Mouse (Mus musculus) MEL (cell line): ENCODE results near the gene Rundc3a. TPM values are rescaled to one million over a fixed set of nuclear protein-coding genes. Genes with fewer than 3 reads are reported as not detected.

Source experiments
- DNase-seq: peaks from one replicate; pipeline ENCODE4 v3.0.0; 2011; ENCODE audit warnings: low read depth, low spot score
- H3K27ac ChIP-seq: 2 replicates; pipeline ENCODE4 v1.5.1; 2012; ENCODE audit warnings: low read depth, mild to moderate bottlenecking, control low read depth, low read length, moderate library complexity; ENCODE audit not compliant: control insufficient read depth
- H3K27me3 ChIP-seq, 2 experiments: fragments of 150-350 bp in 1 of 2; sonication (generic) in 1 of 2; 2 replicates each; pipeline ENCODE4 v1.6.1; 2012; ENCODE audit warnings: low read length in 2 of 2, mild to moderate bottlenecking in 2 of 2, improper control_type of control experiment in 1 of 2, moderate library complexity in 1 of 2; ENCODE audit not compliant: insufficient read depth in 2 of 2, control insufficient read depth in 1 of 2
- H3K36me3 ChIP-seq, 2 experiments: 2 replicates each; pipeline ENCODE4 v1.6.1; 2012 to 2014; ENCODE audit warnings: low read length in 2 of 2, improper control_type of control experiment in 1 of 2, inconsistent platforms in 1 of 2, mild to moderate bottlenecking in 1 of 2; ENCODE audit not compliant: insufficient read depth in 2 of 2, control insufficient read depth in 1 of 2
- H3K4me1 ChIP-seq, 2 experiments: fragments of 150-350 bp in 1 of 2; sonication (generic) in 1 of 2; 2 replicates each; pipeline ENCODE4 v1.6.1; 2012; ENCODE audit warnings: low read length in 2 of 2, improper control_type of control experiment in 1 of 2, mild to moderate bottlenecking in 1 of 2; ENCODE audit not compliant: insufficient read depth in 2 of 2, control insufficient read depth in 1 of 2
- H3K4me3 ChIP-seq, 2 experiments: fragments of 150-350 bp in 1 of 2; sonication (generic) in 1 of 2; 2 replicates each; pipeline ENCODE4 v1.5.1; 2012; ENCODE audit warnings: low read depth in 2 of 2, low read length in 2 of 2, mild to moderate bottlenecking in 2 of 2, moderate library complexity in 2 of 2, control low read depth in 1 of 2, improper control_type of control experiment in 1 of 2; ENCODE audit not compliant: control insufficient read depth in 1 of 2, insufficient read depth in 1 of 2
- H3K79me2 ChIP-seq: 2 replicates; pipeline ENCODE4 v1.6.1; 2012; ENCODE audit warnings: mild to moderate bottlenecking, low read length, moderate library complexity; ENCODE audit not compliant: control insufficient read depth, poor library complexity, insufficient read depth
- H3K9ac ChIP-seq: 2 replicates; pipeline ENCODE4 v1.6.1; 2012; ENCODE audit warnings: low read depth, mild to moderate bottlenecking, control low read depth, low read length, moderate library complexity; ENCODE audit not compliant: control insufficient read depth, poor library complexity, severe bottlenecking
- H3K9me3 ChIP-seq: fragments of 150-350 bp; sonication (generic); replicated peaks from 2 replicates; pipeline ENCODE4 v1.6.1; 2012; ENCODE audit warnings: mild to moderate bottlenecking, low read length, improper control_type of control experiment, moderate library complexity; ENCODE audit not compliant: insufficient read depth
- BHLHE40 ChIP-seq: IDR thresholded peaks from 2 replicates; pipeline ENCODE4 v1.6.1; 2012; ENCODE audit warnings: low read depth, mild to moderate bottlenecking, inconsistent platforms, low read length, improper control_type of control experiment, borderline replicate concordance
- CHD2 ChIP-seq: IDR thresholded peaks from 2 replicates; pipeline ENCODE4 v1.6.1; 2011; ENCODE audit warnings: low read length, improper control_type of control experiment
- CTCF ChIP-seq, 3 experiments: IDR thresholded peaks in 2 of 3; conservative IDR thresholded peaks in 1 of 3; 2 replicates each; pipeline ENCODE4 v1.5.1; 2011 to 2012; ENCODE audit warnings: low read length in 3 of 3, low read depth in 2 of 3, mild to moderate bottlenecking in 2 of 3, improper control_type of control experiment in 1 of 3, inconsistent platforms in 1 of 3, mixed read lengths in 1 of 3, moderate library complexity in 1 of 3; ENCODE audit not compliant: control insufficient read depth in 1 of 3, insufficient read depth in 1 of 3, poor library complexity in 1 of 3, severe bottlenecking in 1 of 3
- ELF1 ChIP-seq: IDR thresholded peaks from 2 replicates; pipeline ENCODE4 v1.6.1; 2014; ENCODE audit warnings: low read depth, mild to moderate bottlenecking, inconsistent platforms, low read length, improper control_type of control experiment, moderate library complexity
- ETS1 ChIP-seq: IDR thresholded peaks from 2 replicates; pipeline ENCODE4 v1.6.1; 2012; ENCODE audit warnings: low read depth, mild to moderate bottlenecking, inconsistent platforms, low read length, improper control_type of control experiment, moderate library complexity
- HCFC1 ChIP-seq: IDR thresholded peaks from 2 replicates; pipeline ENCODE4 v1.6.1; 2012; ENCODE audit warnings: low read depth, mild to moderate bottlenecking, inconsistent platforms, low read length, improper control_type of control experiment, moderate library complexity
- MAX ChIP-seq: IDR thresholded peaks from 2 replicates; pipeline ENCODE4 v1.6.1; 2011; ENCODE audit warnings: low read length, improper control_type of control experiment
- MAZ ChIP-seq: IDR thresholded peaks from 2 replicates; pipeline ENCODE4 v1.6.1; 2012; ENCODE audit warnings: low read depth, mild to moderate bottlenecking, inconsistent platforms, low read length, improper control_type of control experiment
- MEF2A ChIP-seq: IDR thresholded peaks from 2 replicates; pipeline ENCODE4 v1.6.1; 2014; ENCODE audit warnings: low read depth, mild to moderate bottlenecking, inconsistent platforms, low read length, improper control_type of control experiment; ENCODE audit not compliant: poor library complexity, insufficient replicate concordance, severe bottlenecking; ENCODE audit errors: extremely low read depth
- MXI1 ChIP-seq: IDR thresholded peaks from 2 replicates; pipeline ENCODE4 v1.6.1; 2011; ENCODE audit warnings: mild to moderate bottlenecking, low read depth, low read length, improper control_type of control experiment
- NELFE ChIP-seq: IDR thresholded peaks from 2 replicates; pipeline ENCODE4 v1.6.1; 2011; ENCODE audit warnings: low read depth, low read length, improper control_type of control experiment
- NRF1 ChIP-seq: IDR thresholded peaks from 2 replicates; pipeline ENCODE4 v1.6.1; 2014; ENCODE audit warnings: low read depth, mild to moderate bottlenecking, inconsistent platforms, low read length, improper control_type of control experiment, moderate library complexity; ENCODE audit not compliant: poor library complexity, insufficient read depth, severe bottlenecking
- POLR2A ChIP-seq, 2 experiments: IDR thresholded peaks; 2 replicates each; pipeline ENCODE4 v1.6.1; 2011 to 2012; ENCODE audit warnings: low read length in 2 of 2, mild to moderate bottlenecking in 2 of 2, control low read depth in 1 of 2, improper control_type of control experiment in 1 of 2, low read depth in 1 of 2, moderate library complexity in 1 of 2; ENCODE audit not compliant: control insufficient read depth in 1 of 2, insufficient read depth in 1 of 2, poor library complexity in 1 of 2
- POLR2AphosphoS5 ChIP-seq: IDR thresholded peaks from 2 replicates; pipeline ENCODE4 v1.6.1; 2012; ENCODE audit warnings: low read depth, borderline replicate concordance, mild to moderate bottlenecking, inconsistent platforms, low read length, moderate library complexity, mixed read lengths
- RAD21 ChIP-seq: IDR thresholded peaks from 2 replicates; pipeline ENCODE4 v1.6.1; 2011; ENCODE audit warnings: mild to moderate bottlenecking, low read depth, low read length, improper control_type of control experiment
- RCOR1 ChIP-seq: IDR thresholded peaks from 2 replicates; pipeline ENCODE4 v1.6.1; 2012; ENCODE audit warnings: low read depth, mild to moderate bottlenecking, inconsistent platforms, low read length, improper control_type of control experiment
- SIN3A ChIP-seq: IDR thresholded peaks from 2 replicates; pipeline ENCODE4 v1.6.1; 2012; ENCODE audit warnings: low read length, improper control_type of control experiment, inconsistent platforms
- SMC3 ChIP-seq: IDR thresholded peaks from 2 replicates; pipeline ENCODE4 v1.6.1; 2011; ENCODE audit warnings: low read depth, low read length, improper control_type of control experiment
- TAL1 ChIP-seq: IDR thresholded peaks from 2 replicates; pipeline ENCODE4 v1.6.1; 2012; ENCODE audit warnings: mild to moderate bottlenecking, inconsistent platforms, low read length, moderate library complexity, mixed read lengths
- TBP ChIP-seq: IDR thresholded peaks from 2 replicates; pipeline ENCODE4 v1.8.0; 2011; ENCODE audit warnings: low read depth, low read length, improper control_type of control experiment
- UBTF ChIP-seq: IDR thresholded peaks from 2 replicates; pipeline ENCODE4 v1.6.1; 2012; ENCODE audit warnings: low read depth, mild to moderate bottlenecking, inconsistent platforms, low read length, improper control_type of control experiment, moderate library complexity, borderline replicate concordance; ENCODE audit not compliant: insufficient read depth
- USF1 ChIP-seq: IDR thresholded peaks from 2 replicates; pipeline ENCODE4 v1.6.1; 2014; ENCODE audit warnings: low read depth, mild to moderate bottlenecking, inconsistent platforms, low read length, improper control_type of control experiment, moderate library complexity
- ZC3H11A ChIP-seq: IDR thresholded peaks from 2 replicates; pipeline ENCODE4 v1.6.1; 2012; ENCODE audit warnings: low read depth, mild to moderate bottlenecking, inconsistent platforms, low read length, improper control_type of control experiment
- ZKSCAN1 ChIP-seq: IDR thresholded peaks from 2 replicates; pipeline ENCODE4 v1.6.1; 2012; ENCODE audit warnings: low read depth, mild to moderate bottlenecking, inconsistent platforms, low read length, improper control_type of control experiment, moderate library complexity
- polyA plus RNA-seq, 2 experiments: library from polyadenylated mRNA; stranded (reverse) in 1 of 2; unstranded in 1 of 2; fragments of >175 nt in 1 of 2; fragments of >200 nt in 1 of 2; gene quantifications; 2 replicates each; pipeline versions ENCODE4 v1.2.1 to v1.2.4; 2012; ENCODE audit warnings: low replicate concordance in 2 of 2, low read depth in 1 of 2; ENCODE audit not compliant: insufficient read length in 2 of 2, insufficient read depth in 1 of 2, missing spikeins in 1 of 2
- total RNA-seq: library from RNA; depleted of rRNA; stranded (reverse); fragments of 300-350 nt; gene quantifications from 2 replicates; pipeline ENCODE4 v1.2.3, GENCODE M21; 2012

Gene Rundc3a
- total and polyA plus RNA-seq, 3 experiments, result 0.39 to 2.1 TPM; not detected in 1

GRCm38 (mm10) chr11:102430121-102431017 is 37.2 kb downstream of the Rundc3a start, which contains the start of gene Grn (continued):
- no peak for TF ChIP-seq ZC3H11A
- TF ChIP-seq POLR2A (IDR thresholded peaks at IDR 0.05; ENCODE audit: control insufficient read depth in 1 of 2, insufficient read depth in 1 of 2, low read depth in 1 of 2, low read length in 2 of 2, poor library complexity in 1 of 2), result peak; percentile 65 to 70; a peak in 3 of 4 replicates
- 0 out of 2 replicates have a peak, but pooled peaks have one; percentile 35 for TF ChIP-seq MEF2A
- 0 out of 2 replicates have a peak, but pooled peaks have one; percentile 57 for TF ChIP-seq TBP
- no peak for TF ChIP-seq POLR2AphosphoS5
- peak; percentile 52 for TF ChIP-seq ELF1
- TF ChIP-seq USF1, result peak; percentile 99
- peak; percentile 61 for TF ChIP-seq NELFE
- no peak for TF ChIP-seq NRF1
- TF ChIP-seq MAX, result peak; percentile 82
- no peak for TF ChIP-seq BHLHE40
- TF ChIP-seq ZKSCAN1, result no peak
- TF ChIP-seq SMC3, result 0 out of 2 replicates have a peak, but pooled peaks have one; percentile 24
- TF ChIP-seq RCOR1, result no peak
- peak; percentile 94 for TF ChIP-seq MXI1
- no peak for TF ChIP-seq TAL1

- Histone ChIP-seq H3K9me3 (no peaks in the 10 kb centered on the region), H3K9ac (peak overlapping the region; percentile 68), H3K4me1 (peaks cover 5 to 22% of the 10 kb centered on the region in 2 experiments), H3K4me3 (peak overlapping the region; percentile 66 to 91), H3K27me3 (no peaks in the 10 kb centered on the region), H3K27ac (peak overlapping the region; percentile 23), H3K79me2 (peaks cover 2% of the 10 kb centered on the region; the same call in 1 of the 2 replicates), H3K36me3 (peaks cover 0 to 11% of the 10 kb centered on the region in 2 experiments; a peak in 3 of 4 replicates)
- peak; percentile 91 for DNase-seq
- TF ChIP-seq RCOR1, result 0 out of 2 replicates have a peak, but pooled peaks have one; percentile 44
- TF ChIP-seq MAX, result no peak; the same call in 1 of the 2 replicates
- TF ChIP-seq HCFC1, result peak; percentile 24; the same call in 1 of the 2 replicates
- TF ChIP-seq TBP, result 0 out of 2 replicates have a peak, but pooled peaks have one; percentile 38
- TF ChIP-seq UBTF, result no peak
- peak; percentile 75 for TF ChIP-seq SIN3A
- TF ChIP-seq SMC3, result peak; percentile 86
- TF ChIP-seq ETS1, result peak; percentile 10; the same call in 1 of the 2 replicates
- 0 out of 2 replicates have a peak, but pooled peaks have one; percentile 73 for TF ChIP-seq MAZ
- TF ChIP-seq ZC3H11A, result peak; percentile 23; the same call in 1 of the 2 replicates
- TF ChIP-seq CTCF (IDR thresholded peaks at IDR 0.05 in 2 of 3, conservative IDR thresholded peaks at IDR 0.05 in 1 of 3; ENCODE audit: control insufficient read depth in 1 of 3, insufficient read depth in 1 of 3, low read depth in 2 of 3, low read length in 3 of 3, poor library complexity in 1 of 3, severe bottlenecking in 1 of 3), result peak; percentile 82 to 94 (median 90)
- TF ChIP-seq RAD21, result peak; percentile 76
- TF ChIP-seq CHD2, result no peak
These were observed 37.9 kb downstream of the Rundc3a start for GRCm38 (mm10) chr11:102431018-102431645.
